Mouse (Mus musculus) erythroblast, embryonic 14.5 days (primary cell): ENCODE data around the gene H2afz.

Experiments
- GATA1 ChIP-seq: IDR thresholded peaks from 2 replicates; pipeline ENCODE4 v1.6.1; 2012; ENCODE audit warnings: low read length, inconsistent platforms, mixed read lengths
- TAL1 ChIP-seq: IDR thresholded peaks from 3 replicates; pipeline ENCODE4 v1.6.1; 2012; ENCODE audit warnings: low read length, inconsistent platforms, mixed read lengths

GRCm38 (mm10) chr3:137820688-137821467 lies 43.4 kb upstream of the H2afz start:
- TF ChIP-seq TAL1 (no peak), GATA1 (no peak)
